Mouse (Mus musculus) cerebellum, adult 2 months (tissue): ENCODE measurements at regions not wholly inside any gene's neighbourhood (a gene's known extent, or its start where the extent isn't known, plus 50 kb on each side); places are given as distances from the start of the nearest gene placed in this dataset.

Source experiments
- DNase-seq, 2 experiments: peaks; one replicate each; pipeline ENCODE4 v3.0.0; 2021
- H3K27ac ChIP-seq: fragments of 200-500 bp; 2 replicates; pipeline ENCODE4 v1.5.1; 2012; ENCODE audit warnings: low read length, control low read depth, inconsistent platforms; ENCODE audit not compliant: insufficient read depth
- H3K27me3 ChIP-seq: fragments of 200-500 bp; 2 replicates; pipeline ENCODE4 v1.6.1; 2012; ENCODE audit warnings: inconsistent platforms, mild to moderate bottlenecking, low read length, moderate library complexity; ENCODE audit not compliant: control insufficient read depth, insufficient read depth
- H3K4me1 ChIP-seq: fragments of 200-500 bp; 2 replicates; pipeline ENCODE4 v1.6.1; 2011; ENCODE audit warnings: low read length; ENCODE audit not compliant: control insufficient read depth, insufficient read depth
- H3K4me3 ChIP-seq: fragments of 200-500 bp; replicated peaks from 2 replicates; pipeline ENCODE3; 2011; ENCODE audit warnings: mild to moderate bottlenecking, low read depth, low read length, control low read depth; ENCODE audit not compliant: insufficient read depth
- CTCF ChIP-seq: fragments of 200-500 bp; IDR thresholded peaks from 2 replicates; pipeline ENCODE4 v1.5.1; 2011; ENCODE audit warnings: low read depth, mild to moderate bottlenecking, control low read depth, low read length, moderate library complexity, borderline replicate concordance; ENCODE audit not compliant: insufficient read depth
- POLR2A ChIP-seq: fragments of 200-500 bp; IDR thresholded peaks from 2 replicates; pipeline ENCODE4 v1.6.1; 2011; ENCODE audit warnings: low read length, control low read depth, borderline replicate concordance; ENCODE audit not compliant: insufficient read depth
- WGBS: fragments of 180-500 bp; shearing (Covaris S2); methylation state at CpG from one replicate; pipeline ENCODE4 v1.1.7; 2018; 5-methylcytosine and 5-hydroxymethylcytosine counted together

DNA sequence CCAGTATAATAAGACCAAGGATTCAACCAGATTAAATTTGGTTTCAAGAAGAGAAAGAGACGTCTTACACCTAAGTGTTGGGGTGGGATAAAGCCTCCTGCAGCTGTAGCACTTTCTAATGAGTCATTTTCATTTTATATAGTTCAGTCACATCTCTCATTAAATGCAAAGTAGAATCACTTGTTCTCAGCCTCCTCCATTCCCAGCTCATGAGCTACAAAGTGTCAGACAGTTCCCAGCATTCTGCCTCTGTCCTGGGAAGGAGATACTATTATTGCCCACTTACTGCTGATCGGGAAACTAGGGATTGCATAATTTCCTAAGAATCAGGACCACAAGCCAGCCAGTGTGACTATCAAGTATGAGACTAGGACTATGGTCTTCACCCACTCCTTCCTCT is 158.9 kb downstream of the Tph2 start:
- H3K4me1 ChIP-seq, result no peaks in the 10 kb centered on the region; the same call in 1 of the 2 replicates
- no peak for DNase-seq

DNA sequence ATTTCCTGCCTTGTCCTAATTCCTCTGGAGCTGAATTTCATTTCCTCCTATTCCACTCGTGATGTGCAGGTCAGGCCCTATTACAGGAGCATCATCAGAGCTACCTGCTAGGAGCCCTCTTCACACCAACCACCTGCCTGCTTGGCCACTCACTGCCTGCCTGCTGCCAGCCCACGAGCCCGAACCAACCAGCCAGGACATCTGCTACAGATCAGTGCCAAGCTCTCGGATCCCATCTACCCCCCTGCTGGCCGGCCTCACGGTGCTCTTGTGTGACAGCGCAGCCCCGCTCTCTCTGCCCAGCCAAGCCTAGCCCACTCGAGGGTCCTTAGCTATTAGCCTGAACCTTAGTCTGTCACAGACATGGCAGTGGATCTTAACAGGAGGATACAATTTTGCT is 165.4 kb downstream of the Tph2 start:
- Histone ChIP-seq H3K27ac (peak overlapping the region; percentile 45; the same call in 1 of the 2 replicates), H3K4me3 (no peak overlapping the region), H3K27me3 (no peaks in the 10 kb centered on the region), H3K4me1 (peaks cover 29% of the 10 kb centered on the region)
- peak; percentile 29; the same call in 1 of the 2 replicates for TF ChIP-seq CTCF
- TF ChIP-seq POLR2A, result no peak
- WGBS, result 3% methylated on average over 9 of the region's 9 CpGs
- peak; percentile 93 to 98 for DNase-seq

More for the DNA sequence above, 158.9 kb downstream of the Tph2 start:
- no peaks in the 10 kb centered on the region for H3K27me3 ChIP-seq
- 95% methylated on average over 2 of the region's 2 CpGs for WGBS
- TF ChIP-seq POLR2A (no peak), CTCF (no peak)
- H3K4me3 ChIP-seq, result no peak overlapping the region
- no peak overlapping the region for H3K27ac ChIP-seq

DNA sequence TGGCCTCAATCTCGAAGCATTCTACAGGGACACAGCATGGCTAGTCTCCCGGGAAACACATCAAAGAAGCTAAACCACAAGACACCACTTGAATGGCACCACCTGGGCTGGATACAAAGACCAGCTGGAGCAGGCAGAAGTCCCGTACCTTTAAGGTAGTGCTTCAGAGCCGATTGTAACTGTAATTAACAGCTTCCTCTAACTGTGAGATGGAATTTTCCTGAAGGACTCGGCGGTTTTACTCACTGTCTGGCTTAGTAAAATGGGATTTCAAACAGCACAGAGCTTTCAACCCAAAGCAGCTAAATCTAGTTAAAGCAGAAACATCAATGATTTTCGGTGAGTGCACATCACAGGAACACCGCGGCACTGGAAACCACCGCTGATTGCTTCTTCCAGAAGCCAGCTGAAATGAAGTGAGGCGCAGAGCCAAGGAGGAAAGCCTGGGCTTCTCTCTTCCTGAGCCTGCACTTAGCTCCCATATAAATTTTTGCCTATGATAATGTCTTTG is 171.3 kb downstream of the Tph2 start:
- TF ChIP-seq POLR2A, result no peak
- TF ChIP-seq CTCF, result no peak
- peak overlapping the region; percentile 35 for H3K4me3 ChIP-seq
- H3K4me1 ChIP-seq, result peaks cover 35% of the 10 kb centered on the region
- H3K27me3 ChIP-seq, result no peaks in the 10 kb centered on the region
- WGBS, result 5% methylated on average over 11 of the region's 11 CpGs
- DNase-seq, result peak; percentile 82 to 90
- H3K27ac ChIP-seq, result peak overlapping the region; percentile 98

DNA sequence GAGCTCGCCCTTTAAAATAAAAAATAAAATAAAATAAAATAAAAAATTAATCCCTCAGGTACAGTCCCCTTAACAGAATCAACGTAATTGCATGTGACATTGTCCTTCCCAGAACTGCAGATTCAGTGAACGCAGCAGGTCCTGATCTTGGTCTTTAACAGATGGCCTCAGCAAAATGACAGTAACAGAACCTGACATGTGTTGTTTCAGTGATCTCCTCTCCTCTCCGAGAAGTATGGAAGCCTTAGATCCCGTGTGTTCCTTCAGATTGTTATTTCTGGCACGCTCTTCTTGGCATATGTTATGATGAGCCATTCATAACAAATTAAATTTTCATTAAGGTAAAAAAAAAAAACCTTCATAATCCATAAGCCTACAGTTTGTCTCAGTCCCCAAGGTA is 171.9 kb downstream of the Tph2 start:
- DNase-seq, result peak; percentile 73 to 96
- H3K27ac ChIP-seq, result peak overlapping the region; percentile 94; the same call in 1 of the 2 replicates
- no peak overlapping the region for H3K4me3 ChIP-seq
- no peaks in the 10 kb centered on the region for H3K27me3 ChIP-seq
- TF ChIP-seq POLR2A (no peak), CTCF (no peak)
- 12% methylated on average over 6 of the region's 6 CpGs for WGBS
- H3K4me1 ChIP-seq, result peaks cover 30% of the 10 kb centered on the region

DNA sequence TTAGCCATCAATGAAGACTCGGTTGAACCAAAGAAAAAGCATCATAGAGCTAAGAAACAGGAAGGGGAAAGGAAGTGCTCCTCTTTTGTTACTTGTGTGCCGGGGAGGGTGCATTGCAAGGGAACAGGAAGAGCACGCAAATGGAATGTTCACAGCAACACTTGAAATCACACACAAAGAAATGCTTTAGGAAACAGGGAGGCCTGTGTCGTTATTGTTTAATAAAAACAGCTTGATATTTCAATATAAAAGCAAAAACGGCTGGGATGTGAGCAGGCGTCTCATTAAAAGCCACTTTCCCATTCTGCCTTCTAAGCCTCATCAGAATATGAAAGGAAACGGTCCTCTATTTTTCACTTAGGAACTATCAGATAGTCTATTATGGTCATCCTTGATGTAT is 172.5 kb downstream of the Tph2 start:
- Histone ChIP-seq H3K27me3 (no peaks in the 10 kb centered on the region), H3K4me3 (no peak overlapping the region), H3K4me1 (peaks cover 26% of the 10 kb centered on the region), H3K27ac (peak overlapping the region; percentile 94; the same call in 1 of the 2 replicates)
- no peak for TF ChIP-seq CTCF
- TF ChIP-seq POLR2A, result no peak
- WGBS, result 35% methylated on average over 7 of the region's 7 CpGs
- DNase-seq, result no peak

DNA sequence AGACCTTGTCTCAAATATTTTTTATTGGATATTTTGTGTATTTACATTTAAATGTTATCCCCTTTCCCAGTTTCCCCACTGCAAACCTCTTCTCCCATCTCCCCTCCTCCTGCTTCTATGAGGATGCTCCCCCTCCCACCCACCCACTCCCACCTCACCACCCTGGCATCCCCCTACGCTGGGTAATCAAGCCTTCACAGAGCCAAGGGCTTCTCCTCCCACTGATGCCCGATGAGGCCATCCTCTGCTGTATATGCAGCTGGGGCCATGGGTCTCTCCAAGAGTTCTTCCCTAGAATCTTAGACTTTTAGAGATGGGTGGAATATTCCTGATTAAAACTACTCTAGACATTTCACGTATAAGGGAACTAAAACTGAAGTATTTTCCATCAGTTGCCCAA is 172.9 kb downstream of the Tph2 start:
- no peak for DNase-seq
- no peak for TF ChIP-seq POLR2A
- no peak for TF ChIP-seq CTCF
- no peak overlapping the region for H3K4me3 ChIP-seq
- peaks cover 26% of the 10 kb centered on the region for H3K4me1 ChIP-seq
- H3K27me3 ChIP-seq, result no peaks in the 10 kb centered on the region
- WGBS, result 46% methylated on average over 3 of the region's 3 CpGs
- peak overlapping the region; percentile 94; the same call in 1 of the 2 replicates for H3K27ac ChIP-seq

DNA sequence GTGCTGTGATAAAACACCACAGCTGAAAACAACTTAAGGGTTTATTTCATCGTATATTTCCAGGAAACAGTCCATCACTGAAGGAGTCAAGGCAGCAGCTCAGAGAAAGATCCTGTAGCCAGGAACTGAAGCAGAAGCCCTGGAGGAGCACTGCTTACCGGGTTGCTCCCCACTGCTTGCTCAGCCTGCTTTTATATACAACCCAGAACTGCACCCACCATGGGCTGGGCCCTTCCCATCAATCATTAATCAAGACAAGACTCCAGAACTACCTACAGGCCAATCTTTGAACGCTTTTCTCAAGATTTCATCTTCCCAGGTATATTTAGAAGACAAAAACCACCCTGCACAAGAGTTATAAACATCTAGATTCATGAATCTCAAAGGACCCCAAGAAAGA is 188.4 kb downstream of the Tph2 start:
- Histone ChIP-seq H3K27ac (no peak overlapping the region), H3K4me3 (no peak overlapping the region), H3K4me1 (no peaks in the 10 kb centered on the region), H3K27me3 (no peaks in the 10 kb centered on the region)
- WGBS, result 86% methylated on average over 3 of the region's 3 CpGs
- no peak for TF ChIP-seq CTCF
- TF ChIP-seq POLR2A, result no peak
- DNase-seq, result no peak

DNA sequence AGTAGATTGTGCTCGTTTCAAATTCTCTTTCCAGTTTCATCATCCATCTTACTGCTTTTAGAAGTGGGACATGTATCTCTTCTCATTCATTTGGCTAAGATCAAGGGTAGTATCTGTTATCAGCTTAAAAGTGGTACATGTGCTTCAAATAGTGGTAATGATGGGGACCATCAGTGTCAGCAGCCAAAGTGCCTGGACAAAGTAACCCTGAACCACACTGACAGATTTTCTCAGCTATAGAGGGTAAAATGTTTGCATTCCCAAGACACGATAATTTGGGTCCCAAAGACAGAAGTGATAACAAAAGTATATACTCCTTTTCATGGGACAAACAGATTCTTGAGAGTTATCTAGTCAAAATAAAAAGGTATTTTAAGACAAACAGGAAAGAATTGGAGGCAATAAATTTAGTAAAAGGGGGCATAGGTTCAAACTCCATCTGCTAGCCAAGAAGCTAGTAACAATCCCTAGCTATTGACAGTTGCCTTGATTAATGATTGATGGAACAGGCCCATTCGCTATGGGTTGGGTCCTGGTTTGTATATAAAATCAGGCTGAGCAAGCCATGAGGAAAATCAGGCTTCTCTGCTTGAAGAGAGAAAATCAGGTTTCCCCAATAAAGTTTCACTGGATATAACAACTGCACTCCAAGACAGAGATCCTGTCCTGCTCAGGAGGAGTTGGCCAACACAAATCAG is 189.5 kb downstream of the Tph2 start:
- no peaks in the 10 kb centered on the region for H3K27me3 ChIP-seq
- DNase-seq, result no peak
- H3K4me3 ChIP-seq, result no peak overlapping the region
- WGBS, result 88% methylated on average over 3 of the region's 3 CpGs
- TF ChIP-seq POLR2A, result no peak
- TF ChIP-seq CTCF, result no peak
- H3K4me1 ChIP-seq, result no peaks in the 10 kb centered on the region
- no peak overlapping the region for H3K27ac ChIP-seq
